Mouse (Mus musculus): ENCODE data around the gene Ppp1r9a.
A peak's percentile ranks its signal among the peaks of the same experiment; 100 is the strongest.

Ppp1r9a gene

DNA sequence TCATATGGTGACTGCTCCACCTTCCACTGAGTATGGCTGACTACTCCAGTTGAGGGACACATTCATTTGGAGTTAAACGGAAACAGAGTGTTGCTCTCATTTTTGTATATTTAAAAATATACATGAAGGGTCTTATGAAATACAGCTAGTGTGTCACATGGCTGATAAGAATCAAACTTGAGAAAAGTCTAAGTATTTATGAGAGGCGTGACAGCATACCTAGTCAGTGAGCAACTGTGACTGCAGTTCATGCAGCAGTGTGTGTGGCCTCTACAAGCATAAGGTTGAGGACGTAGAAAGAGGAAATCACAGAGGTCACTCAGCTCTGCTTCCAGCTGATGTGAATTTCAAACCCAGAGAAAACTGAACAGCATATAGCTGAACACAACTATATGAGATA lies 145.3 kb downstream of the Ppp1r9a start:
- DNase-seq (ENCODE audit: low spot score), result no peak

DNA sequence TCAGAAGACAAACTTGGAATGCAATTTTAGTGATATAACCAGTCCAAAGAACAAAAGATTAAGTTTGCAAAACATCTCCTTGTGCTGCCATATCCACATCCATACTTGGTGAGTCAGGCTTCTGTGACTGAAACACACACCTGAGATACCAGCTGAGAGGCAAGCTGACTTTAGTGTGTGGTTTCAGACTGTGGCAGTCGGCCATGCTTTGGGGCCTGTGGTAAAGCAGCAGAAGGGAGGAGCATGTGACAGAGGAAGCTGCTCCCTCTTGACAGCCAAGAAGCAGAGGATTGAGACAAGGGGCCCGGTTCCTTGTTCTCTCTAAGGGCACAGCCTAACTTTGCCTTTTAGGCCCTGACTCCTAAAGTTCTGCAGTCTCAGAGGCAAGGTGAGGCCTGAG lies 149.6 kb downstream of the Ppp1r9a start:
- DNase-seq (ENCODE audit: low spot score), result no peak

DNA sequence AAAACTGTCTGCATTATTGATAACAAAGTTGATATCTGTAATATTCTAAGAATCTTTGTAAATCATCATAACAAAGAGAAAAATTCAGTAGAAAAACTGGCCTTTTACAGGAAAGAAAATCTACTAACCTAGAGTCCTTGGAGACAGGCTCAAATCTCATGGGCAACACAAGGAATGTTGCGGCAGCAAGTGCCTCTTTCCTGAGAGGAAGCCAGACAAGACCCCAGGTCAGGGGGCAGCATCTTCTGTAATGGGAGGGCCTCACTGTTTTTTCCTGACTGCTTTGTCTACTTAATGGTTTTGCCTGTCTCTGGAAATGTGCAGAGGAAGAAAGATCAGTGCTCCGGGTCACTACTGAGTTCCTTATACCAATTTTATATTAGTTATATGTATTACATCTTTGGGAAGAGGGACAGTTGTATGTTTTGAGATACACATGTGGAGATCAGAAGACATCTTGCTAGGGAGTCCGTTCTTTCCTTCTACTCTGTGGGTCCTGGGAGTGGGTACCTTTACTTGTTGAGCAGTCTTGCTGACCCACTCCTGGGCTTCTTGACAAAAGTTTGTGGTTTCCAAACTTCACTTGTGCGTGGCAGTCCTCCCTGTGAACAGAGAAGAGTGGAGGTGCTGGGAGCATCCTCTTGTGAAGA lies 151.9 kb downstream of the Ppp1r9a start:
- DNase-seq (ENCODE audit: low spot score), result no peak

DNA sequence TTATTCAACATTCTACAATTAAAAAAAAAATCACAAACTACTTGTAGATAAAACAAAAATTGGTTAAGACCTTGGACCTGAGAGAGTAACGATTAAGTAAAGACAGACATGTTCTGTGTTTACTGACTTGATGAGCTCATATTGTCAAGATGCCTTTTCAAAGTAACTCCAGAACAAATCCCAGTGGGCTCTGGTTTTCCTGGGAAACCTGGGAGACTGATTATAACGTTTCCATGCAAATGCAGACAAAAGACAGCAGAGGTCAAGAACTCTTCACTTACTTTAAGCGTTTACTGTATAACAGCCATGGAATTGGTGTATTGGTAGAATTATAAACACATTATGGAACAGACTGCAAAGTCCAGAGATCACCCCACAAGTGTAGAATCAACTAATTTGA lies 172.0 kb downstream of the Ppp1r9a start:
- DNase-seq (ENCODE audit: low spot score), result no peak

DNA sequence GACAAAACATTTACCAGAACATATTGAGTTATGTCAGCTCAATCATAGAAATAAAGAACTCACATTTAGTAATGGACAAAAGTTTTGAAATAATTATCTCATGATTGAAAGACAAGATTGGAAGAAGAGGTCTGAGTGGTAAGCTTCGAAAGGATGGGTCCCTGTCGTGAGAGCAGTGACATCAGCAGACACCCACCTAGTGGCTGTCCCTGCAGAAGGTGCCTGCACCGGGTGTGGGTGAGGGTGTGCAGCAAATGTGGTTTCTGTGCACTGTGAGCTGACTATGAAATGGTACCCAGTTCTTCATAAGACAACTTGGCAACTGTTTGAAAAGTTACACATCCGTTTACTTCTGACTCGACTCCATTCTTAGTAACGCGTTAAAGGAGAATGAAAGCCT lies 173.0 kb downstream of the Ppp1r9a start:
- no peak for DNase-seq (ENCODE audit: low spot score)

DNA sequence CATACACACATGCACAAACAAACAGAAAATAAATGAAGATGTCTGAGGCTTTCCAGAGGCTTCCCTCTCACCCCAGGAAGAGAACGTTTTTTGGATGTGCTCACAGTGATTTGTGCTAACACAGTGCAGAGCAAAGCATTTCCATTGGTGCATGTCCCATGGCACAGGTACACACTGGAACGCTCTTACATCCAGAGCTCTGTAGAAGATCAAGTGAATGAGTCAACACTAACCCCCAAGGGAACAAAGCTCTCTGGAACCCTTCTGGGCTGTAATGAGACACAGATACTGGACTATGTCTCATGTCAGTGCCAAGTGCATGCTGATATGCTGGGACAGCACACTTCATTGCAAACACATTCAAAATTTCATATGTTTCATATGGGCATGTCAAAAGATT lies 175.3 kb downstream of the Ppp1r9a start:
- no peak for DNase-seq (ENCODE audit: low spot score)

DNA sequence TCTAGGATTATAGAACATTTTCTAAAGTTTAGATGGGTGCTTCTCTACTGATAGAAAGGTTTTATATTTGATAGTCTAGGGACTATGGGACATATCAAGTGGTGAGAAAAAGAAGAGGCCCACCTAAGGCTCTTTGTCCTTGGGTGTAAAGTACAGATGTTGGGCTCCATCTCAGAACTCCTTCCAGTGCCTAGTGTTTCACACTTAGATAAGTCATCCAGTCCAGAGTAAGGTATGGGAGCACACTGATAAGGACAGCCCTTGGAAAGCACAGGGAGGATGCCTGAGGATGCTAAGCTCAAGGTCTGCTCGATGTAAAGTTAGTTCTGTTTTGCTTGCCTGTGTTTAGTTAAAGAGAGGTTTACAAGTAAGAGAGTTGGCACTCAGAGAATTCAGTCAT lies 176.4 kb downstream of the Ppp1r9a start:
- DNase-seq (ENCODE audit: low spot score), result no peak

DNA sequence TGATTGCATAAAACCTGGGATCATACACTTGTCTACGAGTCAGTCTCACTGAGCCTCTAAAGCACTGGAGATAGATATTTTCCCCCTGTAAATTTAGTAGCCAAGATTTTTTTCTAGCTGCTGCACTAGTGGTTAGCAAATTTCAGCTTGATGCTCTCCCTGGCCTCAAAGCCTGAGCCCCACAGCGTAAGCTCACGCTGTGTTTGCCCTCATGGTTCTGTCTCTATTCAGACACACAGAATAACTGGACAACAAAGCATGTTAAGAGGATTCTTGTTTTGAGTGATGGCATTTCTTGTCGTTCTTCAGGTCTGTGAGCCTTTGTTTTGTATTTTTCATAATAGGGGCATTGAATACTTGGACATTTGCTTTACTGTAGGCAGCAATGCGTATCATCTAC lies 177.4 kb downstream of the Ppp1r9a start:
- DNase-seq (ENCODE audit: low spot score), result no peak

DNA sequence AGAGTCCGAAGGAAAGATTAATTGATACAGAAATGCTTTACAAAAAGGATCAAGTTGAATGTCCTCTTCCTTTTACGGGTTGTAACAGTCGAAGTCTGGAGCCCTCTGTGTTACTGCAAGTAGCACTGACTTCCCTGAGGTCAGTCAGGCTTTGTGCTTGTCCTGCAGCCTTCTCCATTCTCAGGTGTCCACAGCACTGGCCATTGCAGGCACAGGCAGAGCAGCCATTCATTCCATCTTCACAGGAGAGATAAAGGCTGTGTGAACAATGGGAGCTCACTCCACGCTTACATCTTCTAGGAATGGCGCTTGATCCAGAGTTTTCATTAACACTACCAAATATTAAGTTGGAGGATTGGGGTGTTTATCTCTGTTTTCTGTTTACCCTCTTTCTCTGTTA lies 177.8 kb downstream of the Ppp1r9a start:
- no peak for DNase-seq (ENCODE audit: low spot score)

DNA sequence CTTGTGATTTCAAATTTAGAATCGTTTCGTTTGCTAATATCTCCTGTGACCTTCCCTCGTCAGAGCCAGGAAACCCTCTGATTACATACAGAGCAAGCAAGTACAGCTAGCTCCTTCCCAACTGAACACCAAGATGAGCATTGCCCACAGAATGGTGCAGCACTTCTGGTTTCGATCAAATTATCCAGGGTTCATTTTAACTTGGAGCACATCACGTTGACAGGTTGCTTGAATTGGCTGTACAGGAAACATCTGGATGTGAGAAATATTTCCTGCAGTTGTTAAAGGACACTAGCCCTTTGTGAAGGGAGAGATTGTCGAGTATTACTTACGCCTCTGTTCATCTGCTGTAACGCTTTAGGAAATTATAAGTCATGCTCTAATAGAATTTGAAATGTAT lies 178.4 kb downstream of the Ppp1r9a start:
- no peak for DNase-seq (ENCODE audit: low spot score)

DNA sequence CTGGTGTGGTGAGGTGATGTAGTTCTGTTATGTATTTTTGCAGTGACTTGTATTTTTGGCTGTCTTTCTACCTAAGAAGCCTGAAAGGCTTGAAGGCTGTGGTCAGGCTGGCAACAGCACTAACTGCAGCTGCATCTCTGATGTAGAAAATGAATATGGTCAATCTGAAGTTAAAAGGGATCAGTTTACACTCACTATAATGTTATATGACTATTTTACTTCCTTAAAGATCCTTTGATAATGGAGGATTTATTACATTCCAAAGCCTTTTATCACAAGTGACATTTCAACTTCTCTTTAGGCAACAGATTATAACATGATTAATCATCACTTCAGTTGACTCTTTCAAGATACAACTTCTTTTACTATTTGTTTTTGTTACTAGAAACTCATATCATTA lies 179.4 kb downstream of the Ppp1r9a start:
- no peak for DNase-seq (ENCODE audit: low spot score)

DNA sequence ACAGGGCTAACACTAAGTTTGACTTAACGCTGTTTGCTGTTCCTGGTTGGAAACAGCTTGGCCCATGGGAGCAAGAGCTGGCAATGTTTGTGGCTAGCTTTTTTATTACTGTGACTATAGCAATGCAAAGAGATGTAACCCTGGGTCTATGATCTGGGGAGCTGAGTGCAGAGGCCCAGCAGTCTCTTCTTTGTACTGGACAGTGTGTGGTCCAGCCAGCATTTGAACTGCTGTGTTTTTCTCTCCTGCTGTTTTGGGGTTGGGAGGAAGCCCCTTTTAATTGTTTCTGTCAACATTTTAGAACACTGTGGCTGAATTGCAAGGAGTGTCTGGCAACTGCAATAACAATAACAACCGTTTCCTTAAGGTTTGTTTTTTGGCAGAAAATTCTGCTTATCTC lies 180.0 kb downstream of the Ppp1r9a start:
- no peak for DNase-seq (ENCODE audit: low spot score)

DNA sequence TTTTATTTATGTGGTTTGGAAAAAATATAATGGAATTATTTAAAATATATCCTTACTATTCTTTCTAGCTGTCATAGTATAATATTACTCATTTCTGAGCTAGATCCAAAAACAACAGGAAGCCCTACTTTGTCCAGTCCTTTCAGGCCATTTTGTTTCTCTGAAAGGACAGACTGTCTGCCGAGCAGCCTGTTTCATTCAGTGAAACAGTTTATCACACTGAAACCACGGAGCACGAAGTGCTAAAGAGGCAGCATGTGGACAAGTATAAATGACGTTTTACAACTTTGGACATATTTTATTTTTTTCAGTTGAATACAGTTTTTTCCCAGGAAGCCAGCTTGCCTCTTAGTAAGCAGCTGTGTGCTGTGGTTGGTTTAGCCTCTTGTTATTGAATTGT lies 181.2 kb downstream of the Ppp1r9a start:
- no peak for DNase-seq (ENCODE audit: low spot score)

DNA sequence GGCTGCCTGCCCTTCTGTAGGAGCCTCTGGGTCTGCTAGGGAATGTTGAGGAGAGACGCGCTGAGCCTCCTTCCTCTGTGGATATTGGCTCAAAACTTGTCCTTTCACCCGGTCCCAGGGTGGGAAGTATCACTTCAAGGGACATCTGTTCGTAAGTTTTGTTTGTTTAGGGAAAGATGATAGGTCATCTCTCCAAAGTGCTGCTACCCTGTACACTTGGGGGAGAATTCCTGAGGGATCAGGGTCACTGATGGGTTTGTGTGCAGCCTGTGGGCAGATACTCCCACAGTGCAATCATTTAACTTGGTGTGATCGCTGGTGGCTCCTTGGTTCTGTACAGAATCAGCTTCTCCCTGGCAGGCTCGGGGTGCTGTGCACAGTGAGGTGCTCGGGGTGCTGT lies 189.2 kb downstream of the Ppp1r9a start:
- DNase-seq (ENCODE audit: low spot score), result no peak

DNA sequence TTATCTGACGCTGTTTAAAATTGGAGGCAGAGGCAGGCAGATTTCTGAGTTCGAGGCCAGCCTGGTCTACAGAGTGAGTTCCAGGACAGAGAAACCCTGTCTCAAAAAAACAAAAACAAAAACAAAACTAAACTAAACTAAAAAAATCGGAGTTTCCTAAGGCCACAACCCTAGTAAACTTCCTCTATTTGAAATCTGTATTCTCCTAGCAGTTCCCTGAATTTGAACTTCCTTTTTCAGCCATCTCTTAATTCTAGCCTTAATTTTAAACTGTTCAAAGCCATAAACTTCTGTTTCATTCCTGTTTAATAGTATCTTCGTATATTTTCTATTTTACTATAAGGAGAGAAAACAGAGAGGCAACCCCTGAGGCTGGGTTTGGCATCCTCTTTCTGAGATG lies 190.1 kb downstream of the Ppp1r9a start:
- DNase-seq (ENCODE audit: low spot score), result no peak

DNA sequence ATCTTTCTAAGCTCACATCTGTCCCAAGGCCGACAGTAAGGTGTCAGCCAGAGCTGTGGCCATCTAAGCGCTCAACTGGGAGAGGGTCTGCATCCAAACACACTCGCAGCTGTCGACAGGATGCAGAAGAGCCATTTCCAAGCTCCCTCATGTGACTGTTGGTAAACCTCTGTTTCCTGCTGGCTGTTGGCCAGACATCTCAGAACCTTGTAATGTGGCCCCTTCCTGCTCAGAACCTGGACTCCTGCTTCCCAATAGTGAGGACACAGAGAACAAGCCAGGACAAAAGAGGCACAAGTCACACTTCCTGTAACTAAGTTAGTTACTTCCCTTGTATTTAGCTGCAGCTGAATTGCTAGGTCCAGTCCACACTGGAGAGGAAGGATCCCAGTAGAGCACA lies 190.8 kb downstream of the Ppp1r9a start:
- DNase-seq (ENCODE audit: low spot score), result peak; percentile 33

DNA sequence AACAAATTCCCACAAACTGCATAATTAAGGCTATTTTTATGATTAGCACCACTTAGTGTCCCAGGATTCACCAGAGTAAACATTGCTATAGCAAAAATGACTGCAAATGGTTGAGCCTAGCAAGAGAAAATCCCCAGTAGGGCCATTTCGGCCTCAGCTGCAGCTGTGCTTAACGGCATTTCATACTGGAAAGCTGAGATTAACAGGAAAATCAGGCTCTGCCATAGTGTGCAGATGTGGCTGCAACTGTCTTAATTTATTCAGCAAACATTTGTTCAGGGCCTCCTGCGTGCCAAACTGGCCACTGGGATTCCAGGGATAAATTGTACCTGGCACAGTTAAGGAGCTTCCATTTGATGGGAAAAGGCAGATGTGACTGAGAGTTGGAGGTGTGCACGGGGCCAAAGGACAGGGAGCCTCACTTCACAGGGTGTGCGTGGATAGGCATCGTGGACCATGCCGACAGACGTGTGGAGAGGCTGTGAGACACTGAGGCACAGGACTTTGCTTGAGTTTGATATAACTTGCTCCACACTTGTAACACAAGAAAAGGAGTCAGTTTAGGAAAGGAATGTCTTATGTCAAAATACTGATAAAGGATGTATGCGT lies 192.8 kb downstream of the Ppp1r9a start:
- DNase-seq (ENCODE audit: low spot score), result no peak

DNA sequence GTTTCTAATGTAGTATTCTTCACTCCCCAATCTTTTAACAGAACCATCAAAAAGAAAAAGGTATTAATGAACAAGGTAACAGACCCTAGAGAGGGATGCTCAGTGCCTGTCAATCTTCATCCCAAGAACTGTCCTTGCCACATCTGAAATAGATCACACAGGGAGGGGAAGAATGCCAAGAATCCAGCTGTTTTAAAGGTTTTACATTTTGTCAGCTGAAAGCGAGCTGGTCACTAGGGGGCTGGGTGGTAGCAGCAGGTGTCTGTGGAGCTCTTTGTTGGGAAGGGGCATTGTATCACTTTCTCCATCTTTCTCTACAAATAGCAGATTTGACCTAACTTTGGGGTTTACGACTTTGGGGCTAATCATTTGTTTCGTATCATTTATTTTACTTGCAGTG lies 194.6 kb downstream of the Ppp1r9a start:
- DNase-seq (ENCODE audit: low spot score), result no peak

DNA sequence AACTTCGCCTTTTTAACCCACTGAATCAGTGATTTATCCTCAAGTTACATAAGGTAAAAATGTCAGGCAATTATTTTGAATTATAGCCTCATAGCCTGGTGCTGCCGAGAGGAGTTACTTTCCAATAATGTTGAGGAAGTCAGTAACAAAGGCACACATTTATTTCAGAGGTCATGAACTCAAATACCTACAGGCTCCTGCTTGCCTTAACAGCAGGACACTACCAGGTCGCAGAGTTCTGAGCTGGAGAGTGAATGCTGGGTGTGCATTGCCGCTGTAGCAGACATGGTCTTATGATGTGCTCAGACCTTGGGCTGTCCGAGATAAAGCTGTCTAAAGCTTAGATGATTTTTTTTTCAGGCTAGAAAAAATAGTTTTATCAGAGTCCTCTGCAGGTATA lies 196.6 kb downstream of the Ppp1r9a start:
- DNase-seq (ENCODE audit: low spot score), result no peak

DNA sequence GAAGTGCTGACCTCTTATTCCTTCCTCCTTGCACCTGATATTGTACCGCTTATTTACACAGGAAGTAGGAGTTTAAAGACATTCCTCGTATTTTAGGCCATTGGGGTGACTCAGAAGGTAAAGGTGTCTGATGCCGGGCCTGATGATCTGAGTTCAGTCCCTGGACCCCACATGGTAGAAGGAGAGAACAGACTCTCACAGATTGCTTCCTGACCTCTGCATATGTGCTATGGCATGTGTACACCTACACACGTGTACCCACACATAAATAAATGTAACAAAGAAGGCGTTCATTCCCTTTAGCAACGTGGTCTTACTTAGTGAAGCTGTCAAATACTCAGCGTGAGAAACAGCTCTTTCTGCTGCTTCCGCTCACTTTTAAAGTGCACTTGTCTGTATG lies 197.1 kb downstream of the Ppp1r9a start:
- no peak for DNase-seq (ENCODE audit: low spot score)

DNA sequence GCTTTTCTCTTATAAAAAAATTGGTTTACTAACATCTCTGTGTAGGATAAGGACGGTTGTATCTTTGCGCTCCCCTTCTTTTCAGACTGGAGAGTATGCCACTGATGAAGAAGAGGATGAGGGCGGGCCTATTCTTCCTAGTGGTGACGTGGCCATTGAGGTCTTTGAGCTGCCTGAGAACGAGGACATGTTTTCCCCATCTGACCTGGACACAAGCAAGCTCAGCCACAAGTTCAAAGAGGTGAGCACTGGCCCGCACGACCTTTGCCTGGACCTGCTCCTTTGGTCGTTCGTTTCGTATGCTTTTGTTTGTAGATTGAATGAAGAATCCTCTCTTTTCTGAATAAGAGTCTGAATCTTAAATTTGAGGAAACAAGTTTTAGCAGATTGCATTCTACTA lies 197.6 kb downstream of the Ppp1r9a start:
- no peak for DNase-seq (ENCODE audit: low spot score)

DNA sequence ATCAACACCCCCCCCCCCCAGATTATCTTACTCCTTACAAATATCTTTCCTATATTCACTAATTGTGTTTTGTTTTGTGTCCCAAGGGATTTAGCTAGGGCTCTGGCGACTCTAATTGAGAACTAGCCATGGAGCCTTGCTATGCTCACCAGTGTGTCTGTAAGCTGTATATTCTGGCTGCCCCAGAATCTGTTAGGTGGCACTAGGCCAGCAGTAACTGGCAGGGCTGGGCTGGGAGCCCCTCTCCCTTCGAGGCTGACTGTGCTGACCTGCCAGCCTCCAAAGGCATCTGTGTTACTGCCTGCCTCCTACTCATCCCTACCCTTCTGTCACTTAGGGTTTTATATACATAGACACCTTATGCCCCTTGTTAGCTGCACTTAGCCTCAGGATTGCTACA lies 200.0 kb downstream of the Ppp1r9a start:
- DNase-seq (ENCODE audit: low spot score), result no peak

DNA sequence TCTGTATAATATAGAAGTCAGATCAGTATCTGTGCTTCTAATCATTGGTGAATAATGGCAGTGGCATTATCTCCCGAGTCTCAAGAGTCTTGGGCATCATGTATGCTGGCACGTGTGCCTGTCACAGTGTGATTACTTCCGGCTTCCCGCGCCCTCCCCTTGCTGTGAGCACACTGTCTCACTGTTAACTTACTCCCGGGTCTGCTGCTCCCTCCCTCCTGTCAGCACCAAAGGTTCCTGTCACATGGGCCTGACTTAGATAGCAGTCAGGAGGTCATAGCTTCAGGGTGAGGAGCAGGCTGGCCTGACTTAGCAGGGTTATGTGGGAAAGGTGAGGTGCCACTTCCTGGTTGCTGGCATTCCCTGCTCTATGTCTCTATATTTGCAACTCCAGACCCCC lies 201.1 kb downstream of the Ppp1r9a start:
- no peak for DNase-seq (ENCODE audit: low spot score)

DNA sequence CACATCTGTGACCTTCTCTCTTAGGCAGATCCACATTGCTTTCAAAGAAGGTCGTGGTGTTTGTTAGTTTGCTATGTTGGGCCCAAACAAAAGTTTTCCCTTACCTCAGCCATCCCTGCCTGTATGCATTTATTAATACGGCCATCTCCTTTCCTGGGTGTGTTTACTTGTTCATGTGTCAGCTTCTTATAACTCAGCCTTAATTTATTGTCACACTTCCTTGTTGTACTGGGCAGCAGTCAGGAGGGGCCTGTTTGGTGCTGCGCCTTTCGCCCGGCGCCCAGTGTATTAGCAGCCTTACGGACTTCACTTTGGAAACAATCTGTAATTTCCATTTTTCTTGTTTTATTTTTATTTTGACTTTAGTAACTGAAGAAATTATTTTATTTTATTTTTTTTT lies 201.5 kb downstream of the Ppp1r9a start:
- DNase-seq (ENCODE audit: low spot score), result no peak

DNA sequence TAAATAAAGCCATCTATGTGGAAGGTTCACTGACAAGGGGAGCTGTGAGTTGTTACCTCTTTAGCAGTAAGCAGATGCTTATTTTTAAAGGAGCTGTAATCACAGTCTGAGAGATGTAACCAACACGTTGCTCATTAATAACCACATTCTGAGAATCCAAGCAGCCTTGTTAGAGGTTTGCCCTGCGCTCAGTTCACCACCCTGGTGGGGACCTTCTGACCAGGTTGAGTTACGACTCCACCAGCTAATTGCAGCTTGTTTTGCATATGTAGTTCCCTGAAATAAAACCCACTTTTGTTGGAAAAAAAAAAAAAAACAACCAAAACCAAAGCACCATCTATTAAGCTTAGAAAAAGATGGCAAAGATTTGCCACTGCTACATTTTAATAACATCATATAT lies 205.8 kb downstream of the Ppp1r9a start:
- no peak for DNase-seq (ENCODE audit: low spot score)

All from urinary bladder, postnatal 14 days (tissue).